Comparison of ENCODE assay signal across 30 mouse cellular contexts in genomic region chr5:76627770-76628169, GRCm38 (mm10). TPM values are rescaled to one million over a fixed set of nuclear protein-coding genes. Genes with fewer than 3 reads are reported as not detected.
DNase-seq lines count a peak whose midpoint lies in the region; ATAC-seq and TF ChIP-seq lines count a peak whose summit lies in the region.
"Had no signal": no experiment of that assay in that cellular context is flagged by ENCODE, and none has a peak within 500 bp of the region (broad histone marks: within the 10 kb centered on the region; RNA-seq: fewer than 3 reads in every experiment).

No protein-coding gene starts in this region.

- no peaks in the 10 kb centered on the region for H3K9me3 ChIP-seq in liver, embryonic 12.5 days (replicated peaks)
- H3K9me3 ChIP-seq in liver, postnatal 0 days (ENCODE audit: low read length) = no peaks in the 10 kb centered on the region
- H3K9me3 ChIP-seq in liver, embryonic 15.5 days (replicated peaks) = no peaks in the 10 kb centered on the region
- H3K9me3 ChIP-seq in neural tube, embryonic 15.5 days (replicated peaks) = no peaks in the 10 kb centered on the region
- H3K9me3 ChIP-seq: embryonic facial prominence, embryonic 13.5 days; forebrain, embryonic 10.5 days; forebrain, embryonic 15.5 days; heart, embryonic 13.5 days had no signal

- ATAC-seq in liver, embryonic 12.5 days = peak; percentile 75
- ATAC-seq in liver, postnatal 0 days = no peak
- peak; percentile 28; the same call in 1 of the 2 replicates for ATAC-seq in liver, embryonic 15.5 days (ENCODE audit: insufficient read depth)
- no peak for ATAC-seq in neural tube, embryonic 15.5 days (ENCODE audit: low FRiP score)
- ATAC-seq: CD4-positive, CD25-positive, alpha-beta regulatory T cell, adult 4 months; forebrain, embryonic 15.5 days; inflammation-experienced regulatory T-cells, adult 6 months had no signal

- TF ChIP-seq EP300 in liver, postnatal 0 days (IDR thresholded peaks at IDR 0.05; ENCODE audit: low read depth) = no peak

- no peak overlapping the region for H3K27ac ChIP-seq in liver, embryonic 12.5 days
- no peak overlapping the region for H3K27ac ChIP-seq in liver, postnatal 0 days (ENCODE audit: low read depth)
- no peak overlapping the region for H3K27ac ChIP-seq in liver, embryonic 15.5 days (replicated peaks)
- H3K27ac ChIP-seq in neural tube, embryonic 15.5 days (replicated peaks) = no peak overlapping the region
- H3K27ac ChIP-seq: embryonic facial prominence, embryonic 13.5 days; forebrain, embryonic 10.5 days; forebrain, embryonic 15.5 days; gastrocnemius, adult 2 months; heart, adult 2 months; heart, embryonic 13.5 days; hindbrain, embryonic 14.5 days had no signal

- H3K27me3 ChIP-seq in liver, embryonic 12.5 days (replicated peaks) = no peaks in the 10 kb centered on the region
- H3K27me3 ChIP-seq in liver, postnatal 0 days (ENCODE audit: insufficient read depth, low read length) = no peaks in the 10 kb centered on the region
- no peaks in the 10 kb centered on the region for H3K27me3 ChIP-seq in liver, embryonic 15.5 days
- H3K27me3 ChIP-seq in neural tube, embryonic 15.5 days (replicated peaks) = no peaks in the 10 kb centered on the region
- H3K27me3 ChIP-seq: embryonic facial prominence, embryonic 13.5 days; forebrain, embryonic 15.5 days; heart, embryonic 13.5 days had no signal

- no peak overlapping the region for H3K4me3 ChIP-seq in liver, embryonic 12.5 days
- no peak overlapping the region for H3K4me3 ChIP-seq in liver, postnatal 0 days (ENCODE audit: low read depth, low read length)
- no peak overlapping the region for H3K4me3 ChIP-seq in liver, embryonic 15.5 days (replicated peaks)
- H3K4me3 ChIP-seq in neural tube, embryonic 15.5 days (replicated peaks) = no peak overlapping the region
- H3K4me3 ChIP-seq: embryonic facial prominence, embryonic 13.5 days; forebrain, embryonic 10.5 days; forebrain, embryonic 15.5 days; gastrocnemius, adult 2 months; heart, adult 2 months; heart, embryonic 13.5 days had no signal

- H3K36me3 ChIP-seq in liver, embryonic 12.5 days = peaks cover 53% of the 10 kb centered on the region
- peaks cover 15% of the 10 kb centered on the region for H3K36me3 ChIP-seq in liver, postnatal 0 days (replicated peaks; ENCODE audit: insufficient read depth, low read length)
- H3K36me3 ChIP-seq in liver, embryonic 15.5 days (replicated peaks) = peaks cover 44% of the 10 kb centered on the region
- peaks cover 20% of the 10 kb centered on the region; the same call in 1 of the 2 replicates for H3K36me3 ChIP-seq in neural tube, embryonic 15.5 days

- 14% methylated on average over 1 of the region's 1 CpGs for WGBS in liver, embryonic 12.5 days (ENCODE audit: insufficient replicate concordance)
- 53% methylated on average over 1 of the region's 1 CpGs for WGBS in liver, postnatal 0 days (ENCODE audit: insufficient replicate concordance)
- 25% methylated on average over 1 of the region's 1 CpGs for WGBS in liver, embryonic 15.5 days (ENCODE audit: insufficient replicate concordance)
- 87% methylated on average over 1 of the region's 1 CpGs for WGBS in neural tube, embryonic 15.5 days

- DNase-seq in liver, postnatal 0 days = no peak
- peak; percentile 26 for DNase-seq in 416B (ENCODE audit: low read depth)
- peak; percentile 15 for DNase-seq in MEL-GATA-1-ER (ENCODE audit: extremely low read depth, low read depth)
- DNase-seq in layer of hippocampus, postnatal 10 days (ENCODE audit: low spot score in 2 of 2) = no peak
- no peak for DNase-seq in adrenal gland, adult (ENCODE audit: inconsistent age in 2 of 2, low spot score in 1 of 2)
- DNase-seq: adrenal gland, postnatal 10 days; cerebellum, adult 11-12 months; cerebellum, adult 9-11 months; gastrocnemius, adult 2 months; gastrocnemius, postnatal 36 days; heart, adult 2 months; heart, postnatal 10 days; kidney, adult 11 months; kidney, postnatal 14 days; left cerebral cortex, postnatal 4 days; lung, postnatal 4 days; midbrain, embryonic 14.5 days; right cerebral cortex, postnatal 25 days; spleen, adult 18-20 months; thymus, postnatal 14 days had no signal

- H3K4me1 ChIP-seq in liver, embryonic 12.5 days = peaks cover 25% of the 10 kb centered on the region
- no peaks in the 10 kb centered on the region for H3K4me1 ChIP-seq in liver, postnatal 0 days (ENCODE audit: insufficient read depth)
- H3K4me1 ChIP-seq in liver, embryonic 15.5 days (replicated peaks) = peaks cover 4% of the 10 kb centered on the region; the same call in 1 of the 2 replicates
- no peaks in the 10 kb centered on the region for H3K4me1 ChIP-seq in neural tube, embryonic 15.5 days
- H3K4me1 ChIP-seq: embryonic facial prominence, embryonic 13.5 days; forebrain, embryonic 10.5 days; forebrain, embryonic 15.5 days; heart, embryonic 13.5 days had no signal

- H3K9ac ChIP-seq in liver, embryonic 12.5 days = no peak overlapping the region
- no peak overlapping the region for H3K9ac ChIP-seq in liver, postnatal 0 days (replicated peaks)
- H3K9ac ChIP-seq in liver, embryonic 15.5 days = no peak overlapping the region
- no peak overlapping the region for H3K9ac ChIP-seq in neural tube, embryonic 15.5 days (replicated peaks)
- H3K9ac ChIP-seq: embryonic facial prominence, embryonic 13.5 days; forebrain, embryonic 15.5 days; heart, embryonic 13.5 days; hindbrain, embryonic 14.5 days had no signal

- no peak for TF ChIP-seq CTCF in liver, postnatal 0 days (IDR thresholded peaks at IDR 0.05; ENCODE audit: low read depth)

- H3K4me2 ChIP-seq in liver, embryonic 12.5 days = no peak overlapping the region
- H3K4me2 ChIP-seq in liver, postnatal 0 days (ENCODE audit: low read depth, low read length) = no peak overlapping the region
- no peak overlapping the region for H3K4me2 ChIP-seq in liver, embryonic 15.5 days
- no peak overlapping the region for H3K4me2 ChIP-seq in neural tube, embryonic 15.5 days
- H3K4me2 ChIP-seq: embryonic facial prominence, embryonic 13.5 days; forebrain, embryonic 15.5 days; heart, embryonic 13.5 days; hindbrain, embryonic 14.5 days had no signal

RNA-seq across cellular contexts. Expression of gene C530008M17Rik, which starts 28.5 kb away (rescaled TPM):
- polyA plus RNA-seq in liver, embryonic 12.5 days (2016; fragmentation: Nextera tagmentation; extraction: Ambion mirVana) = 12.2 and 13.9 TPM in 2 replicates
- 2.5 and 3.9 TPM in 2 replicates for polyA plus RNA-seq in liver, postnatal 0 days (2015; fragmentation: Nextera tagmentation; extraction: Ambion mirVana)
- 7.5 and 7.6 TPM in 2 replicates for polyA plus RNA-seq in liver, embryonic 15.5 days (2015; fragmentation: Nextera tagmentation; extraction: Ambion mirVana)
- total RNA-seq in layer of hippocampus, postnatal 10 days (2021) = 100 to 1,000 TPM; 197 to 205 TPM
- polyA plus RNA-seq in neural tube, embryonic 15.5 days (2015; fragmentation: Nextera tagmentation; extraction: Ambion mirVana) = 45.1 and 57.1 TPM in 2 replicates

RNA-seq across cellular contexts. Expression of gene Cep135, which starts 39.3 kb away (rescaled TPM):
- 6.1 and 6.5 TPM in 2 replicates for polyA plus RNA-seq in liver, embryonic 12.5 days (2016; fragmentation: Nextera tagmentation; extraction: Ambion mirVana)
- polyA plus RNA-seq in liver, postnatal 0 days (2015; fragmentation: Nextera tagmentation; extraction: Ambion mirVana) = 2.2 and 2.7 TPM in 2 replicates
- 3.9 and 4.1 TPM in 2 replicates for polyA plus RNA-seq in liver, embryonic 15.5 days (2015; fragmentation: Nextera tagmentation; extraction: Ambion mirVana)
- 1 to 10 TPM; 7.2 to 8.5 TPM for total RNA-seq in layer of hippocampus, postnatal 10 days (2021)
- polyA plus RNA-seq in neural tube, embryonic 15.5 days (2015; fragmentation: Nextera tagmentation; extraction: Ambion mirVana) = 3.9 and 4.4 TPM in 2 replicates

Comparison
In these comparisons a context has a peak if more than half of its experiments do, and no peak if none do; other contexts are left out.
1. ATAC-seq: peak in liver, embryonic 12.5 days (single experiment) and liver, embryonic 15.5 days (single experiment); none in liver, postnatal 0 days (single experiment) and neural tube, embryonic 15.5 days (single experiment).
2. DNase-seq: peak in 416B (single experiment) and MEL-GATA-1-ER (single experiment); none in liver, postnatal 0 days (single experiment), layer of hippocampus, postnatal 10 days (0 of 2) and adrenal gland, adult (0 of 2).